Mouse (Mus musculus): ENCODE measurements at regions not wholly inside any gene's neighbourhood (a gene's known extent, or its start where the extent isn't known, plus 50 kb on each side); places are given as distances from the start of the nearest gene placed in this dataset.
"Not testable (repeated sequence)": the region's sequence is repeated elsewhere in the genome, so short reads cannot be mapped to it uniquely, and the experiment has no call there.

GRCm38 (mm10) chr17:16571403-16571802, 492.5 kb upstream of the Zfp960 start:
- DNase-seq: no peak
- intact Hi-C loops (cut with DNase I): no loop called here

GRCm38 (mm10) chr17:16588791-16589190, 475.1 kb upstream of the Zfp960 start:
- intact Hi-C loops (cut with DNase I): no loop called here
- DNase-seq: no peak

GRCm38 (mm10) chr17:16599671-16600070, 464.2 kb upstream of the Zfp960 start:
- no peak for DNase-seq
- intact Hi-C loops (cut with DNase I): no loop called here

GRCm38 (mm10) chr17:16612405-16612979, 451.4 kb upstream of the Zfp960 start:
- DNase-seq: no peak
- intact Hi-C loops (cut with DNase I): no loop called here

GRCm38 (mm10) chr17:16621931-16622556, 441.9 kb upstream of the Zfp960 start:
- intact Hi-C loops (cut with DNase I): no loop called here
- no peak for DNase-seq

GRCm38 (mm10) chr17:16629854-16630253, 434.1 kb upstream of the Zfp960 start:
- DNase-seq: no peak
- intact Hi-C loops (cut with DNase I): no loop called here

- intact Hi-C loops (cut with DNase I): no loop called here
Observed at GRCm38 (mm10) chr17:16633426-16633825, 430.5 kb upstream of the Zfp960 start.

GRCm38 (mm10) chr17:16637463-16637862, 426.4 kb upstream of the Zfp960 start:
- intact Hi-C loops (cut with DNase I): no loop called here
- no peak for DNase-seq

More at GRCm38 (mm10) chr17:16633426-16633825, 430.5 kb upstream of the Zfp960 start:
- no peak for DNase-seq

- no peak for DNase-seq
- intact Hi-C loops (cut with DNase I): no loop called here
Observed at GRCm38 (mm10) chr17:16647942-16648341, 416.0 kb upstream of the Zfp960 start.

- intact Hi-C loops (cut with DNase I): no loop called here
- DNase-seq: no peak
Observed at GRCm38 (mm10) chr17:16665253-16665652, 398.7 kb upstream of the Zfp960 start.

GRCm38 (mm10) chr17:16667606-16668005, 396.3 kb upstream of the Zfp960 start:
- intact Hi-C loops (cut with DNase I): no loop called here
- DNase-seq: no peak

GRCm38 (mm10) chr17:16704199-16704598, 359.7 kb upstream of the Zfp960 start:
- intact Hi-C loops (cut with DNase I): no loop called here
- no peak for DNase-seq

GRCm38 (mm10) chr17:16705890-16706289, 358.0 kb upstream of the Zfp960 start:
- intact Hi-C loops (cut with DNase I): no loop called here
- no peak for DNase-seq

- no peak for DNase-seq
- intact Hi-C loops (cut with DNase I): no loop called here
Observed at GRCm38 (mm10) chr17:16726904-16727303, 337.0 kb upstream of the Zfp960 start.

GRCm38 (mm10) chr17:16753090-16753489, 310.8 kb upstream of the Zfp960 start:
- intact Hi-C loops (cut with DNase I): no loop called here
- DNase-seq: no peak

GRCm38 (mm10) chr17:16770587-16770986, 293.3 kb upstream of the Zfp960 start:
- DNase-seq; intact Hi-C loops (cut with DNase I): not testable (repeated sequence)

- intact Hi-C loops (cut with DNase I): no loop called here
- DNase-seq: no peak
Observed at GRCm38 (mm10) chr17:16798316-16798715, 265.6 kb upstream of the Zfp960 start.

GRCm38 (mm10) chr17:16804986-16805385, 258.9 kb upstream of the Zfp960 start:
- DNase-seq: no peak
- intact Hi-C loops (cut with DNase I): no loop called here

GRCm38 (mm10) chr17:16818421-16818820, 245.5 kb upstream of the Zfp960 start:
- intact Hi-C loops (cut with DNase I): no loop called here
- no peak for DNase-seq

- intact Hi-C loops (cut with DNase I): no loop called here
- no peak for DNase-seq
Observed at GRCm38 (mm10) chr17:16821716-16822115, 242.2 kb upstream of the Zfp960 start.

- no peak for DNase-seq
- intact Hi-C loops (cut with DNase I): no loop called here
Observed at GRCm38 (mm10) chr17:16839152-16839551, 224.8 kb upstream of the Zfp960 start.

- intact Hi-C loops (cut with DNase I): no loop called here
Observed at GRCm38 (mm10) chr17:16860771-16861170, 203.1 kb upstream of the Zfp960 start.

More at GRCm38 (mm10) chr17:16860771-16861170, 203.1 kb upstream of the Zfp960 start:
- DNase-seq: no peak
